Mouse (Mus musculus) natural killer cell, adult 2 months (primary cell): Measurements from ENCODE around the gene Vmn2r85.
"Not testable (repeated sequence)": the region's sequence is repeated elsewhere in the genome, so short reads cannot be mapped to it uniquely, and the experiment has no call there.

Source experiments
- DNase-seq, 2 experiments: peaks; one replicate each; pipeline ENCODE4 v3.0.0; 2022; ENCODE audit warnings: low spot score in 2 of 2

Gene Vmn2r85

DNA sequence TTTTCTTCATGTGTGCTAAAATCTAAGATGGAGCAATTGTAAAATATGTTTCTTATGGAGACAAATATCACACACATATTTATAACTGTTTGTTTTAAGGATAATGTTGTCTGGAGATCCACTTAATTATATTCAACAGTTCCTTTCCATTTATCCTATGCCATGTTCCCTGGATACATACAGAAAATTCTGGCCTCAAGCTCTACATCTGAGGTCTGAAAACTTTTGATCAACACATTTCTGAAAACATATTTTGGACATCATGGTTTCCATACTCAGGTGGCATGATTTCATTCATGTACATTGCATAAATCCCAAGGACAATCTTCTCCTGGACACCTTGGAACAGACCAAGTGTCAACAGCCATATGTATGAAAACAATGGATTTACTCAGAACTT is at the start of gene Vmn2r85:
TSS of gene Vmn2r85 (minus strand) at position 101 of the 400 bp plus-strand sequence.
- DNase-seq, result not testable (repeated sequence)

DNA sequence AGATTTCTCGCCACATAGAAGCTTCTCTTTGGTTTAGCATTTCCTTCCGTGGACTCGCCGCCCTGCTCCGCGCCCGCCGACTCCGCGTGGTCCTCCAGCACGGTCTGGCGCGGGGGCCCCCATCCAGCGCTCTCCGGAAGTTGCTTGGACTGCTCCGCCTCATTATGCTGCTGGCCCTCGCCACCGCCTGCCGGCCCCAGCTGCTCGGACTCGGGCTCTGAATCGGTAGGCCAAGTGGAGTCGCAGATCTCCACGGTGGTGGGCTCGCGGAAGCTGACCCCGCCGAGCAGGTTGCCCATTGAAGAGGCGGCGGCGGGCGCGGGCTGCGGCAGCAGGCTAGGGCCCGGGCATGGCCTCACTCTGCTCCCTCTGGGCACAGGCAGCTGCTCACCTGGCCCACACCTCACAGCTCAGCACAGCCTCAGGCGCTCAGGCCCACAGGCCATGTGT is 40.8 kb upstream of the Vmn2r85 start:
- DNase-seq, result peak in 1 of 2 experiments; percentile 2

DNA sequence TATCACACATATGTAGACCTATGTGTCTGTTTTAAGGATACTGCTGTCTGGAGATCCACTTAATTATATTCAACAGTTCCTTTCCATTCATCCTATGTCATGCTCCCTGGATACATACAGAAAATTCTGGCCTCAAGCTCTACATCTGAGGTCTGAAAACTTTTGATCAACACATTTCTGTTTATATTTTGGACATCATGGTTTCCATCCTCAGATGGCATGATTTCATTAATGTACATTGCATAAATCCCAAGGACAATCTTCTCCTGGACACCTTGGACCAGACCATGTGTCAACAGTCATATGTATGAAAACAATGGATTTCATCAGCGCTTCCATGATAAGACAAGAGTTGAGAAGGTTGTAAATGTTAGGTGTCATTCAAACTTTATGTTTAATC is 26.4 kb upstream of the Vmn2r85 start, which contains the start of gene Vmn2r86:
TSS of gene Vmn2r86 (minus strand) at position 101 of the 400 bp plus-strand sequence.
- not testable (repeated sequence) for DNase-seq

DNA sequence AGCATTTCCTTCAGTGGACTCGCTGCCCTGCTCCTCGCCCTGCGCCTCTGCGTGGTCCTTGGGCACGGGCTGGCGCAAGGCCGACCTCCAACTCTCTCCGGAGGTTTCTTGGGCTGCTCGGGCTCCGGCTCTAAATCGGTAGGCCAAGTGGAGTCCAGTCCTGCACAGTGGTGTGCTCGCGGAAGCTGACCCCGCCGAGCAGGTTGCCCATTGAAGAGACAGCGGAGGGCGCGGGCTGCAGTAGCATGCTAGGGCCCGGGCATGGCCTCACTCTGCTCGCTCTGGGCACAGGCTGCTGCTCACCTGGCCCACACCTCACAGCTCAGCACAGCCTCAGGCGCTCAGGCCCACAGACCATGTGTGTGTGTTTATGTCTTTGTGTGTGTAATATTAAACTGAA is 15.3 kb upstream of the Vmn2r85 start:
- DNase-seq, result no peak

DNA sequence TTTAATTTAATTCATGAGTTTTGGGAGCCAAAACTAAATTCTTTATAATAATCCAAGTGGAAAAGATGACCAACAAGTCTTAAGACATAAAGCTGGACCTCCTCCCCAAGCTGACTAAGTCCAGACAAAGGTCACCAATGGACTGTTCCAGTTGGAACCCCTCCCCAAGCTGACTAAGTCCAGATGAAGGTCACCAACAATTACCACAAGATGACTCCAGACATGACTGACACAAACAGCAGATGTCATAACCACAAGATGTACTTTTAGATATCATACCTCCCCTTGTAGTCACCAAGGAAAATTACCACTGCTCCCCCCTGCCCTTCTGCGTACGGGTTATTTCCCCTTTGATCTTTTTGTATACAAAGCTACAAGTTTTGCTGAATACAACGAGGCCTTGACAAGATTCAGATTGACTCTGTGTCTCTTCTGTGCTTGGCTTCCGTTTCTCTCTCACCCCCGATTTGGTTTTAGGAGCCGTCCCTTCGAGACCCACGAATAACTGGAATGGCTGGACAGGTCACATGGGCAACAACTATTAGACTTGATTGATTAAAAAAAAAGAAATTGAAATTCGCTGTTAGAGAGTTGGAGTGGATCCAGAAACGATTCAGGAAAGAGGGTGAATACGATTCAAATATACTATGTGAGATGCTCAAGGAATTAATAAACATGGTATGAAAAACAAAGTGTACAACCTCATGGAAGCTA is 4.8 kb upstream of the Vmn2r85 start:
- DNase-seq, result not testable (repeated sequence)

DNA sequence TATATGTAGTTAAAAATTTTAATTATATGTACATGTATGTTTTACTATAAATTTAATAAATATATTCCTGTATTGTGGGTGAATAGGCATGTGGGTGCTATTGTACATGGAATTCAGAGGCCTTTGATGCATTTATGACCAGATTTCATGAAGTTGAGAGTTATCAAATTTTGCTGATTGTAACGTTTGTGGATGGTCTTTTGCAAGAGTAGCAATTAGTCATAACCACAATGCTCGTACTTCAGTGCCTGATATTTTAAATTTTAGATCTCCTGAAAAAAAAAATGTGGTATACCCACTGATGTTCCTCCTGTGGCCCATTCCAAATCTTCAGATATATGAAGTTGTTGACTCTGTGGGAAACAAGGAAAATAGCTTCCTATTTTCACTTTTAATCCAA is 7.1 kb downstream of the Vmn2r85 start:
- DNase-seq, result not testable (repeated sequence)

DNA sequence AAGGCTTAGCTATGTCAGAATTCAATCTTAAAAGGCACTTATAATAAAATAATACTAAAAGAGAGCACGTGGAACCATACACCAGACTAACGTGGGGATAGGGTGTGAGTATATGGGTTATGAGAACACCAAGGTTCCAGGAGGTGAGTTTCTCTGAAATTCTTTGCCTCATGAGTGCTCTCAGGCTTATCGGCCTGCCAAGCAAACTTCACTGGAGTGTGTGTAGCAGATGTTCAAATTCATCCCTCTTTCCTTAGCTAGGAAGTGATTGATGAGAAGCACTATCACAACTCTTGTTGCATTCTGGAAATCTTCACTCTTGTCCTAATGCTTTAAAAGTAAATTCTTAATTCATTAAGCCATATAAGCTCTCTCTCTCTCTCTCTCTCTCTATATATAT is 9.1 kb downstream of the Vmn2r85 start:
- no peak for DNase-seq

DNA sequence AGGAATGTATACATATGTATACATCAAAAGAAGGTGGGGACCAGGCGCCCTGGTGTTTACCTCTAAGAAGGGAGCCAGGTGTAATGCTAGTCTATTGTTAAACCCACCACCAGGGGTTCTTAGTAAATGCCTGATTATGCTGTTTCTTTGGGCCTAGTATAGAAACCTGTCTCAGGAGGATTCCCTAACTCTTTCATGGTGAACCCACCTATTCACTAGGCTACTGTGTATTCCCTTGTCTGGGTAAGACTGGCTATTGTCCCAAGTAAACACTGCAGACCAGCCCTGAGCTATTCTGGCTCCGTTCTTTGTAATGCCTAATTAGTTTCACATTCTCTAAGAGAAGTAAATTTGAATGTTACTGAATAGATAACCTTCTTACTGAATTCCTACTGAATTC is 9.5 kb downstream of the Vmn2r85 start:
- not testable (repeated sequence) for DNase-seq

DNA sequence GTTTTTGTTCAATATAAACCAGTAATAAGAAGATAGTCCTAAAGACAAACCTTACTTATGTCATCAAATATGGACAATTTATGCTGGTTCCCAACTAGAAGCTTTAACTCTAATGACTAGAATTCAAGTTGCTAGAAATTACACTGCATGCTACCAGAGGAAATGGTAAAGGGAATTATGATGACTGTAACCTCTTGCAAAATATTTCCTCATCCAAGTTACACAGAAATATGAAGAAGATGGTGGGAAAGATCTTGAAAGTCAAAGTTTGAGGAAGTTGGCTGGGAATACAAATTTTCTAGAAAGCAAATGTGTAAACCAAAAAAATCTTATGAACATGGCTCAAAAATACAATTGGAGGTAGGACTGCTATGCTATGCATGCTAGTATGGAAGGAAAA is 13.2 kb downstream of the Vmn2r85 start:
- DNase-seq, result not testable (repeated sequence)

DNA sequence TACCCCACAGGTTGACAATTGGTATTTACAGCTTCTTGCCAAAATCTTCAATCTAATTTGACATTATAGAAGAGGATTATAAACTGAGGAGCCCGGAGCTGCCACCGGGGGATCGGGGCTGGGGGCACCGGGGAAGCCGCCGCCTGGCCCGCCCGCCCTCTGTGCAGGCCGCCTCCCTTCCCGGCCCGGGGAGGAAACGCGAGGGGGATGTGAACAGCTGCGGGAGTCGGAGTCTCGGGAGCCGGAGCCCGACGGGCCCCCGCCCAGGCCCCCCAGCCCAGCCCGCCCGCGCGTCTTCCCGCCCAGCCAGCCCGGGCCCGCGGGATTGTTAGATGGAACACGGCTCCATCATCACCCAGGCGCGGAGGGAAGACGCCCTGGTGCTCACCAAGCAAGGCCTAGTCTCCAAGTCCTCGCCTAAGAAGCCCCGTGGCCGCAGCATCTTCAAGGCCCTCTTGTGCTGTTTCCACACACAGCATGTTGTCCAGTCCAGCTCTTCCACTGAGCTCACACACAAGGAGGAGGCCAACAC is 17.3 kb downstream of the Vmn2r85 start:
- not testable (repeated sequence) for DNase-seq

DNA sequence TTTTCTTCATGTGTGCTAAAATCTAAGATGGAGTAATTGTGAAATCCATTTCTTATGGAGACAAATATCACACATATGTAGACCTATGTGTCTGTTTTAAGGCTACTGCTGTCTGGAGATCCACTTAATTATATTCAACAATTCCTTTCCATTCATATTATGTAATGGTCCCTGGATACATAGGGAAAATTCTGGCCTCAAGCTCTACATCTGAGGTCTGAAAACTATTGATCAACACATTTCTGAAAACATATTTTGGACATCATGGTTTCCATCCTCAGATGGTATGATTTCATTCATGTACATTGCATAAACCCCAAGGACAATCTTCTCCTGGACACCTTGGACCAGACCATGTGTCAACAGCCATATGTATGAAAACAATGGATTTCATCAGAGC is 35.3 kb downstream of the Vmn2r85 start, which contains the start of gene Vmn2r84:
TSS of gene Vmn2r84 (minus strand) at position 101 of the 400 bp plus-strand sequence.
- no peak for DNase-seq

DNA sequence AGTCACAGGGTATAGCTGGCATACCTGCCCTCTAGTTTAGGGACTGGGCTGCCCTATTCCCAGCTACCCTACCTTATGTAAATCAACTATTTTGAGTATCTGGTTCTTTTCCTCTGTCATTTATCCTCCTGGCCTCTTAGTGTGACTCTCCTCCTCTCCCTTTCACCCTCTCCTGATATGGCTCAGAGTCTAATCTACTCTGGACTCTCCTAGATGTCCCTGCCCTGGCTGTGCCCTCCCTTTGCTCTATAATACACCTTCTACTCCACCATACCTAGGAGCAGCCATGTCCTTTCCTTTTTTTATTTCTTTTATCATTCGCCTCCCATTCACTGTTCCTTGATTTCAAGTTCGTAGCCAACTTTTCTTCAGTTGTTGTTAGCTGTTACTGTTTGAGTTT is 54.4 kb downstream of the Vmn2r85 start:
- DNase-seq, result no peak

DNA sequence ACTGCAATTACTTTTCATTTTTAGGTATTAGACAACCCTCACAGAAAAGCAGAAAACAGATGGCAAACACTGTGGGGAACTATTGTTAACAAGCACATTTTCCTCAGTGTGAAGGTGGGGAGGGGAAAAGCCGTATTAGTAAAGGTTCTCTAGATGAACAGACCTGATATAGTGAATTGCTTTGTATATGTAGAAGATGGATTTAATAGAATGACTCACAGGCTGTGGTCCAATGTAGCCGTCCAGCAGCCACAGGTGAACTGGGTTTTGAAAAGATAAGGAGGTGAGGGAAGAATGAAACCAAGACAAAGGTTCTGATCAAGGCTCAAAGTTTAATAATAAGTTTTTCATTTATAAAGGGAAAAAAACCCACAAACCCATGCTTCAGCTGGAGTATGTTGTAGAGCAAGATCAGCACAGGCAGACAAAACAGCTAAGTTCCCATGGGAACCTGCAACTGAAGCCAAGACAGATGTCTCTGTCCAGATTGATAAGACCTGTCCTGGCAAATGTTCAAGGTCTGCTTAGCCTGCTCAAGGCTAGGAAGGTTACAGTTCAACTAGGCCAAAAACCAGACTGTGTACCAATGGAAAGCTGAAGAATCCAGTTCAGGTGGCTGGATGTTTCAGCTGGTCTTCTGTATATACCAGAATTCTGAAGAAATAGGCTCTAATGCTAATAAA is 56.9 kb downstream of the Vmn2r85 start:
- DNase-seq, result no peak

DNA sequence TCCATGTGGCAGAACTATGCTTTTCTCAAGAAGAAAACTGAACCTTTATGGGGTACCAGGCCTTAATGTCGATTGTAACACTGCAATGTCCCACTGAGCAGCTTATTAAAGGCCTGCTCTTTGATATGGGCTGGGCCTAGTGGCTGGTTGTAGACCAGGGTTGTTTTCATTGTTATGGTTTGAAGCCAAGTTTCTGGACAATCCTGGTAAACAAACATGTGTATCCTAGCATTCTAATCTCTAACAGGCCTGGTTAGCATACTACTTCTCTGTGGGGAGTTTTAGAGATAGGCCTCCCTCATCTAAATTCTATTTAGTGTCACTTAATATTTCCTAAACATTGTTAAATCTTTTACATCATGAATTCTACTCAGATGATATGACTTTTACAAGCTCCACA is 57.9 kb downstream of the Vmn2r85 start:
- DNase-seq, result no peak

DNA sequence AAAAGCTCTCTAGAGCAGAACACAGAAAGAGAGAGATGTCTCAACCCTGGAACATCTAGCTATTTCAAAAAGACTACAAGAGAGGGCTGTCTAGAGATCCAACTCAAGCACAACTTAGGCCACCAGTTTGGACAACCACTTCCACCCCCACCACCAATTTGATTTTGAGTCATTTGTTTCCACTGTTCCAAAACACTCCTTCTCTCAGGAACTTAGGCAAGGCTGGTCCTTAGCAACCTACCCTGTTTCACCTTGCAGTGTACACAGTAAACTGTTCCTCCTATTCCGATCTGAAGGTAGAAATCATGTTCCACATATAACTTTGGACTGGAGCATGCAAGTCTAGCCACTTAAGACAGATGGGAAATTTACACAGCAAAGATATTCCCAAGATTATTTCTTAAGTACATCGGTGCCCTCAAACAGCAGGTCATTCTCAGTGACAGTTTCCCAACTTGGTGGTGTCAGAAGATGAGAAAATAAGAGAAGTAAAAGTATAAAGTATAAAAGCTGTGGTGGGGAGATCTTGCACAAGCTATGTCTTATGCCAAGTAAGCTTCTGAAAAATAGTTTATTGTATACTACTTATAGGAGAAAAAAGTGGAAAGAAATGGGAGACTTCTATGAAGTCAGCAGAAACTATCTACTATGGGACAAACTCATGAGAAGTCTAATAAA is 59.4 kb downstream of the Vmn2r85 start:
- DNase-seq, result no peak

DNA sequence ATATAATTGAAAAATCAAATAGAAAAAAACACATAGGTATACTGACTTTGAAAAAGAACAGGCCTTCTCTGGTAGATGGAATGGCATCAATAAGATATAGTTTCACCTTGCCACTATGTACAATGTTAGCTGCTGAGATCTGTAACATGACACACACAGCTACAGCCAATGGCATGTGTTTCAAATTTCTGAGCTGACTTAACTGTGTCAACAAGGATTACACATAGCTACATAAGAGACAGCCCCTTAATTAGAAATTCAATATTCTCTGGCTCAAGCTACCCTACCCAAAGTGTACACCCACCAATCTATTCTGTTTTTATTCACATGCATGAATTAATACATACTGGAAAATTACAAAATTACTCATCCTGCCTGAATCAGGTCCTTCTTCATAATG is 61.1 kb downstream of the Vmn2r85 start:
- no peak for DNase-seq

DNA sequence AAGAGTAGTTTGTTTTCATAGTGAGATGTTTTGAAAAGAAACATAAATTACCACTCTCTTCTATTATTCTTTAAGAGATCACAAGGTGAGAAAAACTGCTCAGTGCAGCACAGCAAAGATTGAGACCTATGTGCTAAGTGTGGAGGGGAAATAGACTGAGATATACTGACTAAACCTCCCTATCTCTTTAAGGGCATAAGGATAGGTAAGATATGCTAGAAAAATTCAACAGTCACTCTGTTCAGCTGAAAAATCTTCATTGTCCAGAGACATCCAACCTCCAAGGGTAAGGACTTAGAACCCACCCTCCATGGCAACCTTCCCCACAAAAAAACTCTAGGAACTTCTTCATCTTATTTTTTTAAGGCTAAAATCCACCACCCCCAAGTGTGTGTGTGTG is 64.7 kb downstream of the Vmn2r85 start:
- no peak for DNase-seq
